Mouse (Mus musculus) E14TG2a.4 (cell line): ENCODE measurements around the gene Hdac1.

Experiments
- H3K27me3 ChIP-seq: 2 replicates; pipeline ENCODE4 v1.6.1; 2014; ENCODE audit warnings: low read length, control low read depth; ENCODE audit not compliant: insufficient read depth
- H3K36me3 ChIP-seq: 2 replicates; pipeline ENCODE4 v1.6.1; 2014; ENCODE audit warnings: low read length, control low read depth; ENCODE audit not compliant: insufficient read depth
- H3K4me1 ChIP-seq: replicated peaks from 2 replicates; pipeline ENCODE4 v1.6.1; 2014; ENCODE audit warnings: low read depth, low read length, control low read depth
- H3K4me3 ChIP-seq: replicated peaks from 2 replicates; pipeline ENCODE4 v1.5.1; 2014; ENCODE audit warnings: mild to moderate bottlenecking, low read length
- H3K9me3 ChIP-seq: 2 replicates; pipeline ENCODE4 v1.6.1; 2014; ENCODE audit warnings: low read length, control low read depth
- CTCF ChIP-seq: conservative IDR thresholded peaks from 2 replicates; pipeline ENCODE4 v1.5.1; 2014; ENCODE audit warnings: low read length
- NANOG ChIP-seq: IDR thresholded peaks from 2 replicates; pipeline ENCODE4 v1.6.1; 2014; ENCODE audit warnings: borderline replicate concordance, low read length, mixed read lengths
- POU5F1 ChIP-seq: IDR thresholded peaks from 2 replicates; pipeline ENCODE4 v1.6.1; 2014; ENCODE audit warnings: low read length, borderline replicate concordance

The Hdac1 gene

DNA sequence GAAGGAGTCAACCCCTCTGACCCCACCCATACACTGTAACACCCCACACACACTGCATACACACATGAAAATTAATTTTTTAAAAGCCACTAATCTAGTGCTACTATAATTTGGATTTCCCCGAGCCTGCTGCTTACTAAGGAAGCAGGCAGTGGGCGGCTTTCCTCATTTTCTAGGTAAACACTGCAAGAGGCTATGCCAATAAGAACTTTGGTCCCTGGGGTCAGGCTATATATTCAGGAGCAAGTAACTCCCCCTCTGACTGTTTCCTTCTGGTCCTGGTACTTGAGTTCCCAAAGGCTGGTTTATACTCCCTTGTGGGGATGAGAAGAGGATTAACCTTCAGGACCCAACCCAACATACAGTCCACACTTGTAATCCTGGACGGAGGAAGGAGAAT is 16.6 kb downstream of the Hdac1 start:
- peaks cover 84% of the 10 kb centered on the region for H3K36me3 ChIP-seq
- TF ChIP-seq NANOG, result no peak
- no peak for TF ChIP-seq POU5F1
- TF ChIP-seq CTCF, result no peak
- peaks cover 19% of the 10 kb centered on the region for H3K4me1 ChIP-seq
- H3K27me3 ChIP-seq, result no peaks in the 10 kb centered on the region
- no peaks in the 10 kb centered on the region for H3K9me3 ChIP-seq
- no peak overlapping the region for H3K4me3 ChIP-seq

DNA sequence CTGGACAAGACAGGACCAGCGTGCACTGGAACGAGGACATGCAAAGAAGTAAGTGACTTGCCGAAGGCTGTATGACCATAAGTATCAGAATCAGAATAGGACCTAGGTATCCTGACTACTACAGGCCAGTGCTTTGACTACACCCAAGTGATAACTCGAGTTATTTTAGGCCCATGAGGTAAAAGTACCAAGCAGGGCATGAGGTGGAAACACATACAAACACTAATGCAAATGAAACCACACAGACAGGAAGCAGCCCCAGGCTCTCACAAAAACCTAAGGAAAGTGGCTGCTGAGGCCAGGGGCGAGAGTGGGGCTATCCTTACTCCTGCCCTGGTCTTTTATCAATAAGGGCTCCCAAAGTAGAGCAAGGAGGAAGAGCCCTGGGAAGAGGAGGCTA is 17.2 kb downstream of the Hdac1 start:
- H3K27me3 ChIP-seq, result no peaks in the 10 kb centered on the region
- H3K36me3 ChIP-seq, result peaks cover 83% of the 10 kb centered on the region
- no peaks in the 10 kb centered on the region for H3K9me3 ChIP-seq
- H3K4me1 ChIP-seq, result peaks cover 19% of the 10 kb centered on the region
- H3K4me3 ChIP-seq, result no peak overlapping the region
- TF ChIP-seq NANOG (no peak), CTCF (no peak), POU5F1 (no peak)

DNA sequence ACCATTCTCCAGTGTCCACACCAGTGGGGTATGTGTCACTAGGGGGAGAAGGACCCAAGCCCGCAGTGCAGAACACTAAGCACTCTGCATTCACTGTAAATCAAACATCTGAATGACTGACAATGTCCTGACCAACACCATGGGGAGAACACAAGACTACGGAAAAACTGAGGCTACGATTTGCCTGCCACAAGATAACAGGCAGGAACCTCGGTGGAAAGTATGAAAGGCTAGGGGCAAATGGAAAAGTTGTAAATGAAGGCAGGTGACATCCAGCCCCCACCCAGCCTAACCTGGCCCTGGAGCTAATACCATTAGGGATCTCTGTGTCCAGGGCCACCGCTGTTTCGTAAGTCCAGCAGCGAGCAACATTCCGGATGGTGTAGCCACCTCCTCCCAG is 24.0 kb downstream of the Hdac1 start:
- Histone ChIP-seq H3K36me3 (peaks cover 86% of the 10 kb centered on the region), H3K27me3 (no peaks in the 10 kb centered on the region), H3K4me1 (peaks cover 30% of the 10 kb centered on the region), H3K4me3 (no peak overlapping the region), H3K9me3 (no peaks in the 10 kb centered on the region)
- no peak for TF ChIP-seq NANOG

DNA sequence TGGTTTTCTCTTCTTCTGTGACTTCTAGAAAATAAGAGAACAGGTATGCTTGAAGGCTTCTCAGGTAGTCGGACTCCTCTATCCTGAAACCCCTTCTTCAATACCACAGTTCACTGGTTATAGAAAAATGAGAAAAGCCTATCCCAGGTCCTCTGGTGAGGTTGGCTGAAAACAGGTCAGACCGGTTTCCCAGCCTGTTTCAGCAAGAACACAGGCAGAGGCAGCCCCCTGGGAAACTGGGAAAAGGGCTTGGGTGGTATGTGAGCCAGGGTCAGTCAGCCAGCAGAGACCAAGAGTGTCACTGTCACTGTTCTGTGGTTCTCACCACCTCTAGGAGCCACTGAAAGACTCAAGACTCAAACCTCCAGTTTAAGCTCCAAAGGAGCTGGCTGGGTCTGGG is 25.6 kb downstream of the Hdac1 start:
- Histone ChIP-seq H3K4me3 (no peak overlapping the region), H3K9me3 (no peaks in the 10 kb centered on the region), H3K4me1 (peaks cover 43% of the 10 kb centered on the region), H3K27me3 (no peaks in the 10 kb centered on the region), H3K36me3 (peaks cover 70% of the 10 kb centered on the region)
- no peak for TF ChIP-seq POU5F1
- no peak for TF ChIP-seq NANOG
- TF ChIP-seq CTCF, result no peak

DNA sequence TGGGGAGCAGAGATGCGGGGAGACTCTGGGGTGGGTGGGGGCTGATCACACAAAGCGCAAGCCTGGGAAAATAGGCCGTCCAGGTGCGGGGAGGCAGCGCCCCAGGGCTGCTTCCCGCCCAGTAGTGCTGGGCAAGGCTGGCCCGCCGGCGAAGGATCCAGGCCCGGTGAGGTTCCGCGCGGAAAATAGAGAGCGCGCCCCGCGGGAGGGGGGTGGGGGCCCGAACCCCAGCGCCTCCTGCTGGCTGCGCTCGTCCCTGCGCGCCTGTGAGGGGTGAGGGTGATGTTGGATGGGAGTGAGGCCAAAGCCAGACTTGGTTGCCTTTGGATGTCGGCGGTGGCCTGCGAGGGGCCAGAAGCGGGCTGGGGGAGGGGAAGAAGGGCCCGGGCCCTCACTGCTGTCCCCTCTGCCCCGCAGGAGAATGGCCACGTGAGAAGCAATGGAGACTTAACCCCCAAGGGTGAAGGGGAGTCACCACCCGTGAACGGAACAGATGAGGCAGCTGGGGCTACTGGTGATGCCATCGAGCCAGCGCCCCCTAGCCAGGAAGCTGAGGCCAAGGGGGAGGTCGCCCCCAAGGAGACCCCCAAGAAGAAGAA is 28.1 kb downstream of the Hdac1 start:
- Histone ChIP-seq H3K4me3 (peak overlapping the region; percentile 91), H3K36me3 (peaks cover 45% of the 10 kb centered on the region), H3K27me3 (no peaks in the 10 kb centered on the region), H3K9me3 (no peaks in the 10 kb centered on the region), H3K4me1 (peaks cover 67% of the 10 kb centered on the region)
- TF ChIP-seq POU5F1, result no peak
- no peak for TF ChIP-seq CTCF
- TF ChIP-seq NANOG, result no peak

DNA sequence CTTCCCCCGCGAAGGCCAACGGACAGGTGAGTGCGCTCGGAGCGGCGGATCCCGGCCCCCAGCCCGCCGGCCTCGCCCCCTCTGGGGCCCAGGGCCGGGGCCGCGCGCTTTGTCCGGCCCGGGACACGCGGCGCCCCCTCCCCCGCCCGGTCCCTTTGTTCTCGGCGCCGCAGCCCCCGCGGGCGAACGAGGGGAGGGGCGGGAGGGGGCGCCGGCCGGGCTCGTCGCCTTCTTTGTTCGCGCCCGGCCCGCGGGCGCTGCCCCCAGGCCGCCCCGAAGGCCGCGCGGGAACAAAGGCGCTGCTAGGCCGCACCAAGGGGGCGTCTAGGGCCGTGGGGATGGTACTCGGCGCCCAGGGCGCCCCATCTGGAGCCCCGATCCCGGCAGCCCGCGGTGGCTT is 28.6 kb downstream of the Hdac1 start:
- H3K36me3 ChIP-seq, result peaks cover 40% of the 10 kb centered on the region
- no peaks in the 10 kb centered on the region for H3K27me3 ChIP-seq
- H3K9me3 ChIP-seq, result no peaks in the 10 kb centered on the region
- peaks cover 72% of the 10 kb centered on the region for H3K4me1 ChIP-seq
- peak overlapping the region; percentile 91 for H3K4me3 ChIP-seq
- TF ChIP-seq NANOG (no peak), CTCF (no peak), POU5F1 (no peak)

DNA sequence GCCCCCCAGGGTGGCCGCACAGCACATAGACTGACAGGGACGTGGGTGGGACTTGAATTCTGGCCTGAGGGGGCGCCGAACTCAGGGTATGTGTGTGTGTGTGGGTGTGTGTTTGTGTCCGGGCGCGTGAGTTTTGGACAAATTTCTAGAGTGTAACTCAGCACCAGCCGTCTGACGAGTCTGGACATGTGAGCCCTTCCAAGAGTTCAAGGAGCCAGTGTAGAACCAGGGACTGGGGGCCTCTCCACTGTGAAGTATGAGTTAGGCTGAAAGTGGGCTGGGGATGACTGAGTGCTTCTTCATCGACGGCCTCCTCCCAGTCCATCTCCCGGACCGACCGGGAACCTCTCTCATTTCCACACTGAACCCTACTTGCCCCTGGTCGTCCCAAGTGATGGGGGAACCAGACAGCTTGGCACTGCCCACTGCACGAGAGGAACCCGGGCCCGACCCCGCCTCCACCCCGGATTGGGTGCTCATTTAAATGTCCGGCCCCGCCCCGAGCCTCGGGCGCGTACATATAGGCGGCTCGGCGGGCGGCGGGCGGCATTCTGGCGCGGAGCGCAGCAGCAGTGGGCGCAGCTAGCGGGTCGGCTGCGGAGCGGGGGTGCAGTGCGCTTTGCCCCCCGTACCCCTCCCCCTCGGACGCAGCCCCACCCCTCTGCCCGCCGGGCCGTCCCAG is 29.3 kb downstream of the Hdac1 start, which contains the start of gene Marcksl1:
Gene Marcksl1 (plus strand): TSS at position 496 of the 682 bp plus-strand sequence.
- no peak for TF ChIP-seq POU5F1
- TF ChIP-seq NANOG, result no peak
- peaks cover 34% of the 10 kb centered on the region for H3K36me3 ChIP-seq
- H3K4me3 ChIP-seq, result peak within 1 kb of the TSS; percentile 91
- H3K27me3 ChIP-seq, result no peaks in the 10 kb centered on the region
- no peaks in the 10 kb centered on the region for H3K9me3 ChIP-seq
- peaks cover 75% of the 10 kb centered on the region for H3K4me1 ChIP-seq

DNA sequence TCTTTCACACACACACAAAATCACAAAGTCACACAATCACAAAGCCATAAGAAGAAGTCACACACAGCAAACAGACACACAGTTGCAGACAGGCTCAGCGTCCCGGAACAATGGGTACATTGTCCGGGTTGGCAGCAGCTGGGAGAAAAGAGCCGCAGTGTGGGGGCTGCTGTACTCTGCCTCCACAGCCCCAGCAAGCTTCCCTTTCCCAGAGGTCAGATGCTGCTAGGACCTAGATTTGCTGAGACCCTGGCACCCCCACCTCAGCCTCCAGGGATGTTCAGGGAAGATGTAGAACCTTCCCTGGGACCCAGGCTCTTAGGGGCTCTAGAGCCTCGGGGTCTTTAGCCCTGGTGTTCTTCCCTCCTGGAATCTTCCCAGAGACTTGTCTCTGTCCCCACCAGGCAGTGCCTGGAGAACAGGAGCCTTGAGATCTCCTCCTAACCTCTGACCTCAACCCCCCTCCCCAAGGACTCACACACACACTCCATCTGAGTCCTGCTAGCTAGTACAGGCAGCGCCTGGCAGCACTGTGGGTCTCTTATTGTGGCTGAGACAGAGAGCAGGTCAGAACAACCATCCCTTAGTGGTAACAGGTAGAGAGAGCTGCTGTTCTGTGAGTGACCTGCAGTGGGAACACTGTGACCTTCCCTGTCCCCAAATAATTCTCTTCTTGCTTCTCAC is 31.0 kb downstream of the Hdac1 start:
- Histone ChIP-seq H3K4me3 (no peak overlapping the region), H3K27me3 (no peaks in the 10 kb centered on the region), H3K9me3 (no peaks in the 10 kb centered on the region), H3K36me3 (peaks cover 17% of the 10 kb centered on the region), H3K4me1 (peaks cover 73% of the 10 kb centered on the region)
- TF ChIP-seq CTCF (no peak), POU5F1 (no peak), NANOG (no peak)

DNA sequence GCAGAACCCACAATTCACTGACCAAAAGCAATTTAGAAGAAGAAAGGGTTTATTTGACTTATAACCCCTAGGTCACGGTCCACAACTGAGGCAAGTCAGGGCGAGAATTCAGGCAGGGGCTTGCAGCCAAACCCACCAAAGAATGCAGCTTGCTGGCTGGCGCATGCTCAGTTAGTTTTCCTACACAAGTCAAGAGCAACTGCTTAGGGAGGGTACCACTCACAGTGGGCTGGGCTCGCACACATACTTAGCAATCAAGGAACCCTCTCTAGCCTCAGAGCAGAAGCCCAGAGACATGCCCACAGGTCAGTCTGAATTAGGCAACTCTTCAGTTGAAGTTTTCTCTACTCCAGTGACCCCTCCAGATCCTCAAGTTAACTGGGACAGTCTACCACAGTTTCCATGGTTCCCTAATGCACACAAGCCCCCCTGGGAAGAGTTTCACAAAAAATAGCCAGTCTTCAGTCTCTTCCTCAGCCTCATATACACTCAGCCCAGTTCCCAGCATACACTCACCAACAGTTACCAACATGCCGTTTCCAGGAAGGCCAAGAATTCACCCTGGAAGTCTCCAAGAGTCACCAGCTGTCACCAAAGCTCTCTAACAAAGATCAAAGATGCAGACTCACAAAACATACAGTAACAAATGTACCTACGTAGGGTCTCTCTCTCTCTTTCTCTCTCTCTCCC is 31.6 kb downstream of the Hdac1 start:
- no peak for TF ChIP-seq POU5F1
- no peaks in the 10 kb centered on the region for H3K9me3 ChIP-seq
- peaks cover 72% of the 10 kb centered on the region for H3K4me1 ChIP-seq
- peaks cover 15% of the 10 kb centered on the region for H3K36me3 ChIP-seq
- H3K4me3 ChIP-seq, result 0 out of 2 replicates have a peak overlapping the region, but pooled peaks have one; percentile 32
- H3K27me3 ChIP-seq, result no peaks in the 10 kb centered on the region
